Mouse (Mus musculus) lung, postnatal 0 days (tissue): ENCODE results near the gene Tmem43.

Experiments
- CTCF ChIP-seq: IDR thresholded peaks from 2 replicates; pipeline ENCODE4 v1.5.1; 2016; ENCODE audit warnings: antibody characterized with exemption, mild to moderate bottlenecking
- EP300 ChIP-seq: IDR thresholded peaks from 2 replicates; pipeline ENCODE4 v1.6.1; 2016; ENCODE audit warnings: antibody characterized with exemption, mild to moderate bottlenecking, control low read depth

DNA sequence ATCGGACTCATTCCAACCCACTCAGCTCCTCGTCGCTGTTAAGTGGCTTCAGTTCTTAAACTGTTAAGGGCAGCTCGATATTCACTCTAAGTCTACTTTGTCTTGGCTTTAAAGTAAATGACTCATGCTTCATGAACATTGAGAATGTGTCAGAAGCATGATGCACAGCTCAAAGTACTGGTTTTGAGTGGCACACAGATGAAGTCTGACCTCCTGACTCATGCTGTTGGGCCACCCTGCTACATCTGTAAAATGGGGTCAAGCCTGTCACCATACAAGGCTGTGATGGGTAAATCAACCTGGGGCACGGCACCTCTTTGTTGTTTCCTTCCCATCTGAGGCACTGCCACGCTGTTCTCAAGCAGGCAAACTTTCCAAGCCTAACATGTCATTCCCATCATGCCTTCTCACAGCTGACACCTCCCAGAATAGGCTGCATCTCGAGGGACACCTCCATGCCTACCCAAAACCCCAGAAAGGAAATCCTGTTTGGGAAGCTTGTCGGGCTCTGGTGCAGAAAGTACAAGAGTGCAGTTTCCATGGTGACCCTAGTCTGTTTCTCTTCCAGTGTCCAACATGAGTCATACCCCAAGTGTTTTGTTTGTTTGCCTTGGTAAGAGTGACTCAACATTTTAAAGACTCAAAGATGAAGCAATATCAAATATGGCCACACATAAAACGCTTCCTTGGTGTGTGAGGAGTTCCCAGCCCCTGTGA, 15.2 kb downstream of the Tmem43 start:
- no peak for TF ChIP-seq CTCF
- TF ChIP-seq EP300 = peak; percentile 90
